Mouse (Mus musculus): ENCODE measurements around the gene Bpifa2.

DNA sequence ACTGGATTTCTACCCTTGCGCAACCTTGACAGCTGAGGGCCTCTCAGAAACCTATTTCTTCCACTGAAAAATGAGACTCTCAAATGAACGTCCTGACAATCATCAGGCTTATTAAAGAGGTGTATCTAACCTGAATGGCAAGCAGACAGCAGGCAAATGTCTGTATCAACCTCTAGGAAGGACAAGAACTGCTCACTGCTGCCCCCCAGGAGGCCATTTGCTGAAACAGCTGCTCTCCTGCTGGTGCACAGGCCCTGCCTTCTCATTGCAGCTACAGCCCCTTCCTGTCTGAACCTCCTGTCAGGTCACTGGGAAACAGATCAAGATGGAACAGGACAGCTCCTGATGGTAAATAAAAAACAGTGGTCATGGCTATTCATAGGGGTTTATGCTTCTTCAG, 1.7 kb upstream of the Bpifa2 start:
- TF ChIP-seq CTCF (IDR thresholded peaks at IDR 0.05; ENCODE audit: borderline replicate concordance, insufficient read depth, low read length): no peak
- TF ChIP-seq POLR2A (IDR thresholded peaks at IDR 0.05; ENCODE audit: low read depth, low read length): no peak
